Mouse (Mus musculus): ENCODE results near the gene Slc16a6. TPM values are rescaled to one million over a fixed set of nuclear protein-coding genes. Genes with fewer than 3 reads are reported as not detected.

Slc16a6 gene
- polyA plus RNA-seq (2015; fragmentation: Nextera tagmentation; extraction: Ambion mirVana) = 129 and 143 TPM in 2 replicates

- no peaks in the 10 kb centered on the region for H3K9me3 ChIP-seq (ENCODE audit: control insufficient read depth)
- peak within 1 kb of the TSS; percentile 96 for H3K4me2 ChIP-seq (replicated peaks; ENCODE audit: low read depth)
- under 1% methylated on average over 97 of the region's 111 CpGs for WGBS
- H3K9ac ChIP-seq (ENCODE audit: low read depth, low read length) = peak within 1 kb of the TSS; percentile 97
- 0 out of 2 replicates have a peak, but pooled peaks have one; percentile 2 for TF ChIP-seq CTCF (IDR thresholded peaks at IDR 0.05; ENCODE audit: low read depth)
- H3K36me3 ChIP-seq (ENCODE audit: control insufficient read depth, insufficient read depth) = no peaks in the 10 kb centered on the region
- peak; percentile 87 for ATAC-seq
- H3K27ac ChIP-seq (ENCODE audit: low read depth, low read length) = peak within 1 kb of the TSS; percentile 98
- peaks cover 7% of the 10 kb centered on the region; the same call in 1 of the 2 replicates for H3K4me1 ChIP-seq (replicated peaks; ENCODE audit: control insufficient read depth, insufficient read depth, low read length)
- no peaks in the 10 kb centered on the region for H3K27me3 ChIP-seq (replicated peaks; ENCODE audit: control insufficient read depth, insufficient read depth, low read length)
- H3K4me3 ChIP-seq (ENCODE audit: low read depth, low read length) = peak within 1 kb of the TSS; percentile 74
Observed at GRCm38 (mm10) chr11:109473171-109474085, at the start of gene Slc16a6, which contains the start of gene Arsg. Slc16a6 (minus strand) TSS chr11:109473598. Arsg (plus strand) TSS chr11:109473374.

- no peak overlapping the region for H3K27ac ChIP-seq (ENCODE audit: low read depth, low read length)
- no peak overlapping the region for H3K4me2 ChIP-seq (replicated peaks; ENCODE audit: low read depth)
- H3K36me3 ChIP-seq (ENCODE audit: control insufficient read depth, insufficient read depth) = no peaks in the 10 kb centered on the region
- TF ChIP-seq CTCF (IDR thresholded peaks at IDR 0.05; ENCODE audit: low read depth) = no peak
- H3K4me3 ChIP-seq (ENCODE audit: low read depth, low read length) = no peak overlapping the region
- no peak for ATAC-seq
- WGBS = 40% methylated on average over 7 of the region's 7 CpGs
- H3K4me1 ChIP-seq (replicated peaks; ENCODE audit: control insufficient read depth, insufficient read depth, low read length) = no peaks in the 10 kb centered on the region
- H3K9me3 ChIP-seq (ENCODE audit: control insufficient read depth) = no peaks in the 10 kb centered on the region
- H3K27me3 ChIP-seq (replicated peaks; ENCODE audit: control insufficient read depth, insufficient read depth, low read length) = no peaks in the 10 kb centered on the region
- no peak overlapping the region for H3K9ac ChIP-seq (ENCODE audit: low read depth, low read length)
Observed at GRCm38 (mm10) chr11:109520958-109521357, 47.6 kb upstream of the Slc16a6 start.

- TF ChIP-seq CTCF (IDR thresholded peaks at IDR 0.05; ENCODE audit: low read depth) = no peak
- no peak overlapping the region for H3K4me2 ChIP-seq (replicated peaks; ENCODE audit: low read depth)
- ATAC-seq = no peak
Observed at GRCm38 (mm10) chr11:109517816-109518215, 44.4 kb upstream of the Slc16a6 start.

DNA sequence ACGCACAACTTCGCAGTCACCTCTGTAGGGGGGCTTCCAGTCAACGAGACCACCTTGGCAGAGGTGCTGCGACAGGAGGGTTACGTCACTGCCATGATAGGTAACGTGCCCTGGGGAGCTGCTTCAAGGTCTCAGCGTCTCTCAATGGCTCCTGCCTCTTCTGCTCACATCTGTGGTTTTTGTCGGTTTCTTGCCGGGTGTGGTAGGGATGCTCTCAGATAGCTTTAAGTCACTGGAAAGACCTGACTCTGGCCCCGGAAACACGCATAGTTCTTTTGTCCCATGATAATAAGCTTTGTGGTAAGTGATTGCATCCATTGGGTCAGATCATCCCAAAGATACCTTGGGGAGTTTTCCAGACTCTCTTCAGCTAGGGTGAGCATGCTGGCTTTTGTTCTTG is 43.9 kb upstream of the Slc16a6 start:
- ATAC-seq = no peak
- H3K4me3 ChIP-seq (ENCODE audit: low read depth, low read length) = no peak overlapping the region
- no peak overlapping the region for H3K27ac ChIP-seq (ENCODE audit: low read depth, low read length)
- no peaks in the 10 kb centered on the region for H3K27me3 ChIP-seq (replicated peaks; ENCODE audit: control insufficient read depth, insufficient read depth, low read length)
- 88% methylated on average over 11 of the region's 11 CpGs for WGBS
- no peaks in the 10 kb centered on the region for H3K36me3 ChIP-seq (ENCODE audit: control insufficient read depth, insufficient read depth)
- no peaks in the 10 kb centered on the region for H3K9me3 ChIP-seq (ENCODE audit: control insufficient read depth)
- no peak for TF ChIP-seq CTCF (IDR thresholded peaks at IDR 0.05; ENCODE audit: low read depth)
- no peak overlapping the region for H3K9ac ChIP-seq (ENCODE audit: low read depth, low read length)
- H3K4me1 ChIP-seq (replicated peaks; ENCODE audit: control insufficient read depth, insufficient read depth, low read length) = no peaks in the 10 kb centered on the region
- H3K4me2 ChIP-seq (replicated peaks; ENCODE audit: low read depth) = no peak overlapping the region

More at GRCm38 (mm10) chr11:109517816-109518215, 44.4 kb upstream of the Slc16a6 start:
- Histone ChIP-seq H3K27me3 (replicated peaks; ENCODE audit: control insufficient read depth, insufficient read depth, low read length) (no peaks in the 10 kb centered on the region), H3K27ac (ENCODE audit: low read depth, low read length) (no peak overlapping the region), H3K36me3 (ENCODE audit: control insufficient read depth, insufficient read depth) (no peaks in the 10 kb centered on the region), H3K9ac (ENCODE audit: low read depth, low read length) (no peak overlapping the region), H3K9me3 (ENCODE audit: control insufficient read depth) (no peaks in the 10 kb centered on the region), H3K4me1 (replicated peaks; ENCODE audit: control insufficient read depth, insufficient read depth, low read length) (no peaks in the 10 kb centered on the region), H3K4me3 (ENCODE audit: low read depth, low read length) (no peak overlapping the region)
- WGBS = 85% methylated on average over 3 of the region's 3 CpGs

DNA sequence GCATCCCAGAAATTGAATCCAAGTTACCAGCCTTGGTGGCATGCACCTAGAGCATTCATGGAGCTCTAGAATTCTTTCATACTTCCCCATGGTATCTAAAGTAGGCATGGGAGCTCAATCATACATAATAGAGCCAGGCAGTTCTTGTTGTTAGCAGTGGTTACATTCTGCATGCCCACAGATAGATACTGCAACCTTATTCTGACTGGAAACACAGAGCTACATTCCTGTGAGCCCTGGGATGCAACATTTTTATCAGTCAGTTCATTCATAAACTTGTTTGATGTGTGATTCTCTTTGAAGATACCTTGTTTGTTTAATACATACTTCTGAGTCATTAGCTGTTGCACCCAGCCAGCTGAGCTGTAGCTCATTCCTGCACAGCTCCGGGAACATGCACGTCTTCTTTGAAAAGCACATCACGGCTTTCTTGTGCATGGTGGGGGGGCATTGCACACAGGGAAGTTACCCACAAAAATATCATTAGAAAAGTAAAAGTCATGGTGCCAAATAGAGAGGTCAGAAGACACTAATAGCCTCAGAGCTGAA is 40.7 kb upstream of the Slc16a6 start:
- 24% methylated on average over 3 of the region's 3 CpGs for WGBS
- H3K9ac ChIP-seq (ENCODE audit: low read depth, low read length) = no peak overlapping the region
- no peak overlapping the region for H3K27ac ChIP-seq (ENCODE audit: low read depth, low read length)
- no peaks in the 10 kb centered on the region for H3K4me1 ChIP-seq (replicated peaks; ENCODE audit: control insufficient read depth, insufficient read depth, low read length)
- no peaks in the 10 kb centered on the region for H3K9me3 ChIP-seq (ENCODE audit: control insufficient read depth)
- TF ChIP-seq CTCF (IDR thresholded peaks at IDR 0.05; ENCODE audit: low read depth) = no peak
- H3K36me3 ChIP-seq (ENCODE audit: control insufficient read depth, insufficient read depth) = no peaks in the 10 kb centered on the region
- H3K4me3 ChIP-seq (ENCODE audit: low read depth, low read length) = no peak overlapping the region
- ATAC-seq = no peak
- no peak overlapping the region for H3K4me2 ChIP-seq (replicated peaks; ENCODE audit: low read depth)
- no peaks in the 10 kb centered on the region for H3K27me3 ChIP-seq (replicated peaks; ENCODE audit: control insufficient read depth, insufficient read depth, low read length)

GRCm38 (mm10) chr11:109512995-109513675 is 39.7 kb upstream of the Slc16a6 start:
- TF ChIP-seq CTCF (IDR thresholded peaks at IDR 0.05; ENCODE audit: low read depth) = no peak
- Histone ChIP-seq H3K4me1 (replicated peaks; ENCODE audit: control insufficient read depth, insufficient read depth, low read length) (no peaks in the 10 kb centered on the region), H3K4me2 (replicated peaks; ENCODE audit: low read depth) (no peak overlapping the region), H3K9me3 (ENCODE audit: control insufficient read depth) (no peaks in the 10 kb centered on the region), H3K36me3 (ENCODE audit: control insufficient read depth, insufficient read depth) (no peaks in the 10 kb centered on the region), H3K9ac (ENCODE audit: low read depth, low read length) (no peak overlapping the region), H3K27me3 (replicated peaks; ENCODE audit: control insufficient read depth, insufficient read depth, low read length) (no peaks in the 10 kb centered on the region), H3K27ac (ENCODE audit: low read depth, low read length) (no peak overlapping the region), H3K4me3 (ENCODE audit: low read depth, low read length) (no peak overlapping the region)
- WGBS = 86% methylated on average over 16 of the region's 16 CpGs
- ATAC-seq = no peak
